Mouse (Mus musculus): ENCODE data around the gene Pik3r6. TPM values are rescaled to one million over a fixed set of nuclear protein-coding genes. Genes with fewer than 3 reads are reported as not detected.

Pik3r6 gene
- polyA plus RNA-seq, 1 experiment from 2014 or later = 1.7 TPM

- Histone ChIP-seq H3K9ac (no peak overlapping the region), H3K36me3 (replicated peaks; ENCODE audit: control insufficient read depth, insufficient read depth) (no peaks in the 10 kb centered on the region), H3K27me3 (ENCODE audit: control insufficient read depth, insufficient read depth, low read length) (no peaks in the 10 kb centered on the region), H3K4me3 (replicated peaks; ENCODE audit: low read length) (no peak overlapping the region), H3K4me1 (replicated peaks; ENCODE audit: control insufficient read depth, insufficient read depth, low read length) (no peaks in the 10 kb centered on the region), H3K4me2 (replicated peaks) (no peak overlapping the region), H3K9me3 (ENCODE audit: control insufficient read depth, low read length) (peaks cover 9% of the 10 kb centered on the region; the same call in 1 of the 2 replicates), H3K27ac (no peak overlapping the region)
- DNase-seq (ENCODE audit: low spot score) = no peak
- WGBS = 88% methylated on average over 5 of the region's 5 CpGs
- ATAC-seq (ENCODE audit: low FRiP score) = no peak
Measured at GRCm38 (mm10) chr11:68519815-68520214, 17.0 kb downstream of the Pik3r6 start.

DNA sequence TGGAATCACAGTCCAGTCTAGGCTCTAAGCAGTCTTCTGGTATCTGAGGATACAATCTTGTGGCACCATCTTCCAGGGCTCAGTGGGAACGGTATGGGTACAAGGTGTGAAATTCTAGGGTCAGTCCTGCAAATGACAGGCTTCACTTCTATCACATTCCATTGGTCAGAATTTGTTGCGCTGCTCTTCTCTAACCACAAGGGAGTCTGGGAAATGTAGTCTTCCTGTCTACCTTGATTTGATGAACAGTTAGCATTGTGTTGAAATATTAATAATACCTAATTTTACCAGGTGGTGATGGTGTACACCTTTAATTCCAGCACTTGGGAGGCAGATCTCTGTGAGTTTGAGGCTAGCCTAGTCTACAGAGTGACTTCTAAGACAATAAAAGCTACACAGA lies 17.6 kb downstream of the Pik3r6 start:
- peaks cover 9% of the 10 kb centered on the region; the same call in 1 of the 2 replicates for H3K9me3 ChIP-seq (ENCODE audit: control insufficient read depth, low read length)
- no peaks in the 10 kb centered on the region for H3K27me3 ChIP-seq (ENCODE audit: control insufficient read depth, insufficient read depth, low read length)
- H3K4me1 ChIP-seq (replicated peaks; ENCODE audit: control insufficient read depth, insufficient read depth, low read length) = no peaks in the 10 kb centered on the region
- no peaks in the 10 kb centered on the region for H3K36me3 ChIP-seq (replicated peaks; ENCODE audit: control insufficient read depth, insufficient read depth)
- H3K27ac ChIP-seq = no peak overlapping the region
- H3K4me3 ChIP-seq (replicated peaks; ENCODE audit: low read length) = no peak overlapping the region
- 90% methylated on average over 2 of the region's 2 CpGs for WGBS
- H3K4me2 ChIP-seq (replicated peaks) = no peak overlapping the region
- DNase-seq (ENCODE audit: low spot score) (no peak), ATAC-seq (ENCODE audit: low FRiP score) (no peak)
- H3K9ac ChIP-seq = no peak overlapping the region

GRCm38 (mm10) chr11:68521352-68521751 lies 18.5 kb downstream of the Pik3r6 start:
- ATAC-seq (ENCODE audit: low FRiP score) (no peak), DNase-seq (ENCODE audit: low spot score) (no peak)
- Histone ChIP-seq H3K4me2 (replicated peaks) (no peak overlapping the region), H3K36me3 (replicated peaks; ENCODE audit: control insufficient read depth, insufficient read depth) (no peaks in the 10 kb centered on the region), H3K9me3 (ENCODE audit: control insufficient read depth, low read length) (peaks cover 9% of the 10 kb centered on the region; the same call in 1 of the 2 replicates), H3K27me3 (ENCODE audit: control insufficient read depth, insufficient read depth, low read length) (no peaks in the 10 kb centered on the region), H3K9ac (no peak overlapping the region), H3K27ac (no peak overlapping the region), H3K4me1 (replicated peaks; ENCODE audit: control insufficient read depth, insufficient read depth, low read length) (no peaks in the 10 kb centered on the region), H3K4me3 (replicated peaks; ENCODE audit: low read length) (no peak overlapping the region)
- 78% methylated on average over 5 of the region's 5 CpGs for WGBS

DNA sequence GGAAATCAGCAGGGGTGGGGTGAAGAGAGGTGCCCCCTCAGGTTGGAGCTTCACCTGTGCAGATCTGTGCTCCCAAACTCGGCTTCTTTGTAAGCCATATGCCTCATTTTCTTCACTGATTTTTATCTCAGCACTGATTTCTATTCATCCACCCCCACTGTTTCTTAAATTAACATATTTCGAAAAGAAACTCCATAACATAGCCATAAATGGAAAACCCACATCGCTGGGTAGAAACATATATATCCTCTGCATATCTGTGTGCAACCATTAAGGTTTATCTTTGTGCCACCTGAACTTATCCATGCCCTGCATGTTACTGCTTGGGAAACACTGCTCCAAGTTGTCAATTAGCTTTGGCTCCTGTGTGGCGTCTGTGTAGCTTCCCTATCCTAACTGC lies 23.6 kb downstream of the Pik3r6 start:
- no peak overlapping the region for H3K4me3 ChIP-seq (replicated peaks; ENCODE audit: low read length)
- no peak for DNase-seq (ENCODE audit: low spot score)
- H3K27me3 ChIP-seq (ENCODE audit: control insufficient read depth, insufficient read depth, low read length) = no peaks in the 10 kb centered on the region
- no peaks in the 10 kb centered on the region for H3K4me1 ChIP-seq (replicated peaks; ENCODE audit: control insufficient read depth, insufficient read depth, low read length)
- H3K9me3 ChIP-seq (ENCODE audit: control insufficient read depth, low read length) = no peaks in the 10 kb centered on the region
- WGBS = 84% methylated on average over 4 of the region's 4 CpGs
- ATAC-seq (ENCODE audit: low FRiP score) = no peak
- H3K4me2 ChIP-seq (replicated peaks) = no peak overlapping the region
- H3K36me3 ChIP-seq (replicated peaks; ENCODE audit: control insufficient read depth, insufficient read depth) = no peaks in the 10 kb centered on the region
- H3K27ac ChIP-seq = no peak overlapping the region
- no peak overlapping the region for H3K9ac ChIP-seq

GRCm38 (mm10) chr11:68531066-68531806 lies 28.4 kb downstream of the Pik3r6 start:
- no peak for ATAC-seq (ENCODE audit: low FRiP score)
- 27% methylated on average over 16 of the region's 16 CpGs for WGBS
- no peaks in the 10 kb centered on the region for H3K36me3 ChIP-seq (replicated peaks; ENCODE audit: control insufficient read depth, insufficient read depth)
- no peak overlapping the region for H3K27ac ChIP-seq
- H3K4me3 ChIP-seq (replicated peaks; ENCODE audit: low read length) = no peak overlapping the region
- H3K9me3 ChIP-seq (ENCODE audit: control insufficient read depth, low read length) = no peaks in the 10 kb centered on the region
- H3K27me3 ChIP-seq (ENCODE audit: control insufficient read depth, insufficient read depth, low read length) = no peaks in the 10 kb centered on the region
- no peaks in the 10 kb centered on the region for H3K4me1 ChIP-seq (replicated peaks; ENCODE audit: control insufficient read depth, insufficient read depth, low read length)
- no peak overlapping the region for H3K9ac ChIP-seq
- no peak overlapping the region for H3K4me2 ChIP-seq (replicated peaks)
- DNase-seq (ENCODE audit: low spot score) = no peak

DNA sequence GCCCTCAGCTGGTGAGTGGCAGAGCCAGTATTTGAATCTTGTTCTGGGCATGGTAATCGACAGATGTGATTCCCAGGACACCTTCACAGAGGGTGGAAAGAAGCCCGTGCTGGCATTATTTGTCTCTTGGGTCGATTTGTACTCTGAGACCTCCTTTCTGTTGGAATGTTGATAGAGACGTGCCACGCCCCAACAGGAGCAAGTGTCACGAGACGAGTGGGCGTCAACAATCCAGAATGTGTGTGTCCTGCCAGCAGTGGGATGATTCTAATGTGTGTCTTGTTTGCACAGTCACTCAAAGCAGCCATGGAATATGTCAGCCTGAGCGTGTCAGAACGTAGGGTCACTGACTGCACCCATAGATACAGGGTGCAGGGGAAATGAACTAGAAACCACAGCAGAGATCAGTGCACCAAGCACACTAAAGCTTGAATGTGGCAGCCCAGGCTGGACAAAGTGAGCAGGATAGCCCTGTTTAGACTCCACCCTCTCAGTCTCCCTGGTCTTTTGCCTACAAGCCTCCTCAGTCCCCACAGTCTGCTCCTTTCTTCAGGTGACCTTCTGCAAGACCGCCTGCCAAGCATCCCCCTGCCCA lies 29.2 kb downstream of the Pik3r6 start:
- WGBS = 76% methylated on average over 11 of the region's 11 CpGs
- Histone ChIP-seq H3K27ac (no peak overlapping the region), H3K4me1 (replicated peaks; ENCODE audit: control insufficient read depth, insufficient read depth, low read length) (no peaks in the 10 kb centered on the region), H3K9me3 (ENCODE audit: control insufficient read depth, low read length) (no peaks in the 10 kb centered on the region), H3K9ac (no peak overlapping the region), H3K27me3 (ENCODE audit: control insufficient read depth, insufficient read depth, low read length) (no peaks in the 10 kb centered on the region), H3K4me2 (replicated peaks) (no peak overlapping the region), H3K36me3 (replicated peaks; ENCODE audit: control insufficient read depth, insufficient read depth) (no peaks in the 10 kb centered on the region), H3K4me3 (replicated peaks; ENCODE audit: low read length) (no peak overlapping the region)
- ATAC-seq (ENCODE audit: low FRiP score) = no peak
- DNase-seq (ENCODE audit: low spot score) = no peak

DNA sequence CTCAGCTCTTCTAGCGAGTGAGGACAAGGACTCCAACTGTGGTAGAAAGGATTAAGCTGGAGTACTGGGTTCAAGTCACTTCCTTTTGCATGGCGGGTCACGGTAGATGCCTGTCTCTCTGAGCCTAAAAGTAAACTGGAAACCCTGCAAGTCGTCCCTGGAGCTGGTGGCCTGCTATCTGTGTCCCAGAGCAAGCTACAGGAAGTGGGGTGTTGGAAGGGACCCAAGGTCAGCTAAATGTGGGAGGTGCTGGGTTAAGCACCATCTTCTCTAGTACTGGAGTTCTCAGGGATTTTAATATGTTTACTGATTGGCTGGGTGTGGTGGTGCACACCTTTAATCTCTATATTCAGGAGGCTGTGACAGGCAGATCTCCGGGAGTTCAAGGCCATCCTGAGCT lies 30.0 kb downstream of the Pik3r6 start:
- no peak overlapping the region for H3K9ac ChIP-seq
- H3K27ac ChIP-seq = no peak overlapping the region
- WGBS = 91% methylated on average over 5 of the region's 5 CpGs
- H3K4me3 ChIP-seq (replicated peaks; ENCODE audit: low read length) = no peak overlapping the region
- no peaks in the 10 kb centered on the region for H3K27me3 ChIP-seq (ENCODE audit: control insufficient read depth, insufficient read depth, low read length)
- H3K4me1 ChIP-seq (replicated peaks; ENCODE audit: control insufficient read depth, insufficient read depth, low read length) = no peaks in the 10 kb centered on the region
- H3K4me2 ChIP-seq (replicated peaks) = no peak overlapping the region
- H3K9me3 ChIP-seq (ENCODE audit: control insufficient read depth, low read length) = no peaks in the 10 kb centered on the region
- H3K36me3 ChIP-seq (replicated peaks; ENCODE audit: control insufficient read depth, insufficient read depth) = no peaks in the 10 kb centered on the region
- no peak for DNase-seq (ENCODE audit: low spot score)
- no peak for ATAC-seq (ENCODE audit: low FRiP score)

DNA sequence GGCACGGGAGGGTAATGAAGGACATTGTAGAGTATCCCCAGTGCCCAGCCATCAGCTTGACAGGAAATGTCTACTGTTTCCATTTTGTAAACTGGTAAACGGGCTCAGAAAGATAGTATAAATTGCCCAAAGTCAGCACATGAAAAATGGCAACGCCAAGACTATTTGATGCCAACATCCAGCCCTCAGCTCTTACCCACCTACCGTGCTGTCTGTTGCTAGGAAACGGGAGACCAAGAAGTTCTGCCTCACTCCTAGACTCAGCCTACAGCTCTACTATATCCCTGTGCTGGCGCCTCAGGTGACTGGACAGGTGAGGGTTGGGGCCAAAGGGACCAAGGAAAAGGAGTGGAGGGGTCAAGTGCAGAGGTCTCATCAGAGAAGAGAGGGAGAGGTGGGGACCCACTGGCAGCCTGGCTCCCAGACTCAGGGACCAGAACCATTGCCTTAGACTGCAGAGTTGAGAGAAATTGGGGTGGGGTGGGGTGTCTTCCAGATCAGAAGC lies 31.2 kb downstream of the Pik3r6 start:
- no peak for DNase-seq (ENCODE audit: low spot score)
- H3K4me2 ChIP-seq (replicated peaks) = no peak overlapping the region
- WGBS = 81% methylated on average over 6 of the region's 6 CpGs
- no peaks in the 10 kb centered on the region for H3K4me1 ChIP-seq (replicated peaks; ENCODE audit: control insufficient read depth, insufficient read depth, low read length)
- no peaks in the 10 kb centered on the region for H3K9me3 ChIP-seq (ENCODE audit: control insufficient read depth, low read length)
- no peak overlapping the region for H3K4me3 ChIP-seq (replicated peaks; ENCODE audit: low read length)
- ATAC-seq (ENCODE audit: low FRiP score) = no peak
- no peak overlapping the region for H3K27ac ChIP-seq
- H3K9ac ChIP-seq = no peak overlapping the region
- no peaks in the 10 kb centered on the region for H3K27me3 ChIP-seq (ENCODE audit: control insufficient read depth, insufficient read depth, low read length)
- no peaks in the 10 kb centered on the region for H3K36me3 ChIP-seq (replicated peaks; ENCODE audit: control insufficient read depth, insufficient read depth)

DNA sequence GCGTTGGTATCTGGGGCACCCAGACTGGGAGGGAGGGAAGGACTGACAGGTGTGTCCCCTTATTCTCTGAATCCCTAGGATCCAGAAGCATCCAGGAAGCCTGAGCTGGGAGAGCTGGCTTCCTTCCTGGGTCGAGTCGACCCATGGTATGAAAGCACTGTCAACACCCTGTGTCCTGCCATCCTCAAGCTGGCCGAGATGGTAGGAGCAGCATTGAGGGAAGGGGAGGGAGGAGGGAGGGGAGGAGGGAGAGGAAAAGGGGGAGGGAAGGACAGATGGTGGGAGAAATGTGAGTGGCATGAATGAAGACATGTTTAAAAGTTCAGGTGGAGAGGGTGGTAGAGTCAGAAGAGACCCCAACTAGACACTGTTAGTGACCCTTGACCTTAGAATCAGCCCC lies 33.2 kb downstream of the Pik3r6 start:
- H3K27ac ChIP-seq = no peak overlapping the region
- no peak overlapping the region for H3K4me2 ChIP-seq (replicated peaks)
- no peaks in the 10 kb centered on the region for H3K4me1 ChIP-seq (replicated peaks; ENCODE audit: control insufficient read depth, insufficient read depth, low read length)
- H3K9me3 ChIP-seq (ENCODE audit: control insufficient read depth, low read length) = no peaks in the 10 kb centered on the region
- no peak overlapping the region for H3K4me3 ChIP-seq (replicated peaks; ENCODE audit: low read length)
- ATAC-seq (ENCODE audit: low FRiP score) (no peak), DNase-seq (ENCODE audit: low spot score) (no peak)
- WGBS = 73% methylated on average over 4 of the region's 4 CpGs
- no peaks in the 10 kb centered on the region for H3K27me3 ChIP-seq (ENCODE audit: control insufficient read depth, insufficient read depth, low read length)
- H3K9ac ChIP-seq = no peak overlapping the region
- H3K36me3 ChIP-seq (replicated peaks; ENCODE audit: control insufficient read depth, insufficient read depth) = no peaks in the 10 kb centered on the region
